Mouse (Mus musculus): ENCODE measurements at regions not wholly inside any gene's neighbourhood (a gene's known extent, or its start where the extent isn't known, plus 50 kb on each side); places are given as distances from the start of the nearest gene placed in this dataset.

DNA sequence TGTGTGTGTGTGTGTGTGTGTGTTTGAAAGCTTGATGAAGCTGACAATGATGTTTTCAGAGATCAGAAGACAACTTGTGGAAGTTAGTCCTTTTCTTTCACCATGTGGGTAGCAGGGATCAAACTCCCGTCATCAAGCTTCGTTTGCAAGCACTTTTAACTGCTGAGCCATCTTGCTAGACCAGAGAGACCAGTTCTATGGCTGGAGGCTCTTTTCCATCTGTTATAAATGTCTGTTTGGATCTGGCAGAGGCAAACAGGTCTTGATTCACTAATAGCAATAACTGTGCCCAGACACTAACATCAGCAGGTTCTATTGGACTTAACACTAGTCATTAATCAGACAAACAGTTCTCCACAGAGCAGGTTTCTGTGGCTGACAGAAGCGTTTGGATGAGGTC is 150.1 kb upstream of the Stmnd1 start:
- DNase-seq (ENCODE audit: low spot score in 2 of 2) = no peak

DNA sequence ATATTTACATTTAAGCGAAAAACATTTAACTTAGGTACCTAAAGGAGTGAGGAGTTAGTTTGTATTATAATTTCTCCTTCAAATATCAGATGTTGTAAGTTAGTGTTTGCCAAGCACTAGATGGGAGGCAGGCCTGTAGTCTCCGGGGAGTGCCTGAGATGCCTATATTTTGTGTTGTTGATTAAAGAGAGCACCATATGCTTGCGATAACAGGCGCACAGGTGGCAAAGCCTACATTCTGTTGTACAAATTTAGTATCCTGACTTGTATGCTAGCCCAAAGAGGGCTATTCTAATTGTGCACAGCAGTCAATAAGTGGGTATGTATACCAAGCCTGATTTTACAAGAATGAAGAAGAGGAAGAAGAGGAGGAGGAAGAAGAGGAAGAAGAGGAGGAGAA is 151.8 kb upstream of the Atxn1 start:
- no peak for DNase-seq (ENCODE audit: low spot score in 2 of 2)

DNA sequence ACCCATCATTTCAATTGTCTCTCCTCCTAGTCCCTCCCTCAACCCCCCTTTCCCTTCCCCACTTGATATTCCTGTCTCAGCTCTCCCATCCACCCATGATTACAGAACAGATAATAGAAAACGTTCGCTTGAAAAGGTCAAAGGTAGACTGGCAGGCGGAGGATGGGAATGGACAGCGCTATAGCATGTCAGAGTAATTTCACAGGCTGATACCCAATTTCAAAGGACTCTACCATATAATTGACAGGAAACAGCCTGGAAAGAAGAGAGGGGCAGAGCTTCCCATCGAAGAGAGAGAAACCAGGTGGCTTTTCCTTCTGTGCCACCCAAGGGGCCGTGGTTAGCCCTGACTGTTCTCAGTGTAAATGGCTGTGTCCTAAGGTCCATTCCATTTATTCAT is 140.2 kb upstream of the Atxn1 start:
- no peak for DNase-seq (ENCODE audit: low spot score in 2 of 2)

DNA sequence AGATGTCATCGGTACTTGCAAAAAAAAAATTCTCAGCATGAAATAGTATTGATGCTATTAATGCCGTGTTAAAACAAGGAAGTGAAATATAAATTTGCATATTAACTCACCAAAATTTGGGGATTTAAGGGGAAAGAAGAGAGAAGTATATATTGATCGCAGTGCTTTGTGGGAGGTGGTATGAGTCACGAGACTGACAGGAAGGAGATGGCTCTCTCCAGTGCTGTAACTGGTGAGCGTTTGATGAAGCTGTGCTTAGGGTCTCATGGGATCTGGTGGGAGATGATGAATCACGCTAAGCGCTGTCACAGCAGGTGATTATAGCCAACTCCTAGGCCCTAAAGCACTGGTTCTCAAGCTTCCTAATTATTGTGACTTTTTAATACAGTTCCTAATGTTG is 133.8 kb upstream of the Atxn1 start:
- no peak for DNase-seq (ENCODE audit: low spot score in 2 of 2)

DNA sequence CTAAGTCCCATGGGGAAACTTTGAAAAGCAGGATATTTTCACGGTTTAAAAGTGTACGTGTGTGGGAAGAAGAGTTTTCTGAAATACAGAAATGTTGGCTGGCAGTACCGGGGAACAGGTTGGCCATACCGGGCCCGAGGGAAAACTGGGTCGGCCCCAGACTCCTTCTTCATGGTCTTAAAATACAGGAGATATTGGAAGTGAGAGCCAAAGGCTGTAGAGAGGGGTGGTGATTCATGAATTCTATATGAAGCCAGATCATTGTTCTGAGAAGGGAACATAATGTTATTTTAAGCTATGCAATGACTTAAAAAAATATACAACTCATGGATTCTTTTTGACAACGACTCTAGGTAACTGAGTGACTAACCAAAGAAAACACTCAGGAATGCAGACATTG is 133.3 kb upstream of the Atxn1 start:
- no peak for DNase-seq (ENCODE audit: low spot score in 2 of 2)

DNA sequence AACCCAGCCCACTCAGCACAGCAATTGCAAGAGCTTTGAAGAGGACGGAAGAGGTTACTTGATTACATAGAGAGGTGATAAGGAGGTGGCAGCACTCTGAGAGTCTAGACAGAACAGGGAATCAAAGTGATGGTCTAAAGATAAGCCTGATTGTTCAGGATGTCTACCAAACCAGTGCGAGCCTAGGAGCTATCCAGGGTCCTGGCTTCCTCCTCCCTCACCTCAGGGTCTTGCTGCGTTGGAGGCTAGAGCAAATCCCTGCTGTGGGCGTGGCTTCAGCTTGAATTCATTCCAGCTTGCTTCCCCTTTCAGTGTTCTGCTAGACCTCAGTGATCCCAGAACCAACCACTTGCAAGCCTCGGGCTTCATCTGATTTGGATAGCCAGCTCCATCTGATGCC is 132.2 kb upstream of the Atxn1 start:
- no peak for DNase-seq (ENCODE audit: low spot score in 2 of 2)

DNA sequence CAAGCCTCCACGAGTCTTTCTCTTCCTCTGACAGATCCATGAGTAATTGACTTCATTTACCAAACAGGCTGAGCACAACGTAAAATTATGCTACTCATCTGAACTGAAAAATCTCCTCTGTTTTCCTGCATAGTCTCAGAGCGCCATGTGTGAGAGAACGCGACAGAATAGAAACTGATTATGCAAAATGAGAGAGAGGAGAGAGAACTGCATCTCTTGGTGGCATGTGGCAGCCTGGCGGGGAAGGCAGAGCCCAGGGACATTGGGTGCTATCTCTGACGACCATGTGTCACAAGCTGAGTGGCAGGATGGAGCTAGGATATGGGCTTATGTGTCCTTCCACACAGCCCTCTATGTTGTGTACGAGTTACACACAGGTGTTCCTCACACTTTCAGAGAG is 131.6 kb upstream of the Atxn1 start:
- no peak for DNase-seq (ENCODE audit: low spot score in 2 of 2)

DNA sequence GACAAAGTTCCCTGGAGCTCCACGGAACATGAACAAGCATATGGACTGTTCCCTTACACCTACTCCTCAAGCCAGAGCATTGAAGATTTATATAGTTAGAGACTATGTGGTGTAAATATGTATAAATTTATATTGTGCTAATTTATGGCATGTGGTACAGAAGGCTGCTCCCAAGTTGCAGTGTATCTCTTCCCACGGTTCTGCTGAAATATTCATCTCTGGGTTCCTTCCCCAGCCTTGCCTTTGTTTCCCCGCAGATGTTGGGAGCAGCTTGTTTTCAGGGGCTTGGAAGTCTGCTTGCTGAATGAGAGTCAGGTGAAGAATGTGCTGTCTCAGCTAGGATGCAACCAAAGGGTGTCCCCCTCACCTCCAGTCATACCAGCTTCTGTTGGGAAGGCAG is 128.0 kb upstream of the Atxn1 start:
- no peak for DNase-seq (ENCODE audit: low spot score in 2 of 2)

DNA sequence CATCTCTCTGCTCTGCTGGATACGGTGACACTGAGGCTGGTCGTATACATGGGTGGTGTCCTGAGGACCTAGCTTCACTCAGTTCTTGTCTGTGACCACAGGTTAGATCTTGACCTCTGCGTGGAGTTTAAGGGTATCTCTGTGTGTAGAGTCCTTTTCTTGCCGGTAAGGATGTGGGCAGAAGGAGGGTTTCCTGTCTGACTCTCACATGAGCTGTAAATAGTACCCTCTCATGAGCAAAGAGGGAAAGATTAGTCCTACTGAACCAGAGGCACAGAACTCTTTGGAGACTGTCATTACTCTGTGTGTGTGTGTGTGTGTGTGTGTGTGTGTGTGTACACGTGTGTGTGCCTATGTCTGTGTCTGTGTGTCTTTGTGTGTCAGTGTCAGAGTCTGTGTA is 126.3 kb upstream of the Atxn1 start:
- DNase-seq (ENCODE audit: low spot score in 2 of 2) = no peak

DNA sequence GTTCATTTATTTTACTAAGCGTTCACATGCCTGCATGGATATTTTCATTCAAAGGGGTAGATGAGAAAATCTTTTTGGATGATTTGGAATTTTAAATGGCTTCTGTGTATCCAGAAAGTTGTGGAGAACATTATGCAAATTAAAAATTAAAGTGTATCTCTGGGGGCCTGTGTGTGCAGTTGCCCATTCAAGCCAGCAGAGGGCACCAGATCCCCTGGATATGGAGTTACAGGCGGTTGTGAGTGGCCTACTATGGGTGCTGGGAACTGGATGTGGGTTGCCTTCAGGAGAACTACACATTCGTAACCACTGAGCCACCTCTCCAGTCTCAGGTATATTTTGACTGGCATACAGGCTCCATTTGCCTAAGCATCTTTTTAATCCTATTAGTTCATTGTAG is 123.4 kb upstream of the Atxn1 start:
- no peak for DNase-seq (ENCODE audit: low spot score in 2 of 2)

DNA sequence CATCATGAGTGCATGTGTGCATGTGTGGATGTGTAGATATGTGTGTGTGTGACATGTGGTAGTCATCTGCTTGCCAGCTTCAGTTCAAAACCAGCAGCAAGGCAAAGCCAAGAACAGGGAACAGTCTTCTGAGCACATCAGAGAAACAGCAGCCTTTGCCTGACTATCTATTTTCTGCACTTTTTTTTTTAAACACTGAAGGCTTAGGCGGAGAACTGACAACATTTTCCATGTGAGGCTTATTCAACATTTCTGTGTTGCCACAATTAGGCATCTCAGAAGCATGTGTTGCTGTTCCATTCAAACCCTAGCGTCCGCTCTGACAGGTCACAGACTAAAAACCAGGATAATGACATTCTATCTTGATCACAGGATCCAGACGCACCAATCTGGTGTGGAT is 122.9 kb upstream of the Atxn1 start:
- DNase-seq (ENCODE audit: low spot score in 2 of 2) = no peak

DNA sequence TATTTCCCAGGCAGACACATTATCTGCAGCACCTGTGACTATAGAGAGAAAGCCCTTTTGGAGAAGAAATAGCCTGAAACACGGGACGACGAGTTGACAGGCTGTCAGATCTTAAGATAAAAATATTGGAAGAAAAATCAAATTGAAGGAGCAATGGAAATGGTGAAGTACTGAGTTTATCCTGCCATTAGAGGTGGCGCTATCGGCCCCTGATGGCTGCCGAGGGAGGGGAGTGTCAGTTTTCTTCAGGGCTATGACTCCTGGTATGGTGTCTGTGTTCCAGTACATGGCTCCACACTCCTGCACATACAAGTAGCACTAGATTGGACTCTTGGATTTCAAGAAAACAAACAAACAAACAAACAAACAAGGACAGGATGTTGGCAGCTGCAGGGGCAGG is 112.1 kb upstream of the Atxn1 start:
- no peak for DNase-seq (ENCODE audit: low spot score in 2 of 2)

DNA sequence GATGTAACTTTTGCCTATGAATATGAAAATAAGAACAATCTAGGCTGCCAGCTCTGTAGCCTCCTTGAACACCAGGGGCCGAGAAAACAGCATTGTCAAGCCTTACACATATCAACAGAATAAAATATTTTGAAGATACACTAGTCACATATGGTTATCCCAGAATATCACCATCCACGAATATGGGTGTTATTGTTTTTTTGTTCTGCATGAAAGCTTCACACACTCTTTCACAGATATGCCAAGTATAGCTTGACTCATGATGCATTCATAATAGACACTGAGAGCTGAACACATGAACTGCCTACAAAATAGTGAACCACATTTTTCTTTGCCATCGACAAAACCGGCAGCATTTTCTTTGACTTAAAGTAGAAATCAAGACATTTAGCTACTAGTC is 106.9 kb upstream of the Atxn1 start:
- no peak for DNase-seq (ENCODE audit: low spot score in 2 of 2)

DNA sequence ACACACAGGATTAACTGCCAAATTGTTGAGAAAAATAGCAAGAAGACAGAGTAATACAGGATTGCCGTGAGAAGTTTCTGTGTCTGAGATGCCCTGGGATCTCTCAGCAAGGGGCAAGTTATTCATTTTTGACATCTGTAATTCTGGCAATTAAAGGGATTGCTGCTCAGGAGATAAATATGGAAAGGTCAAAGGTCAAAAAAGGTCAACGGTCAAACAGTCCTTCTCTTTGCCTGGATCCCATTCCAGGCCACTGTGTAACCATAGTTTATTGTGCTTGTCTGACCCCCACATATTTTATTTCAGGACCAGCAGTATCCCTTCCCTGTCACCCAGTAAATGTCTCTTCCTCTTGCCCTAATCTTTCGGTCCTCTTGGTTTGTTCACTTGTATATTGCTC is 104.8 kb upstream of the Atxn1 start:
- no peak for DNase-seq (ENCODE audit: low spot score in 2 of 2)

DNA sequence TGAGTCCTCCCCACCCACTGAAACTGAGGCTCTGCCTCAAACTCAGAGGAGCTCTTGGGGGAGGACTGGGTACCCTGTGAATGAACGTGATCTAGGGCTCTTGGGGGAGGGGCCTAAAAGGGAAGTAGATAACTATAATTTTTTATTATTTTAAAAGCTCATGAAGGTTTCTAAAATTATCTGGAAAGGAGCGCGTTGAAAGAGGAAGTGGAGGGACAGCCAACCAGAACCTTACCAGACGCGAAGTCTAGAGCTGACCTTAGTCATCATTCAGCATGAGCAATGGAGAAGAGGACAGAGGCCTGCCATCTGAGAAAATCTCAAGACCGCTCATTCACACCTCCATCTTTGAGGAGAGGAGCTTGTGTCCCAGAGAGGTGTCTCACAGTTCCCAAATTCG is 98.0 kb upstream of the Atxn1 start:
- DNase-seq (ENCODE audit: low spot score in 2 of 2) = no peak

DNA sequence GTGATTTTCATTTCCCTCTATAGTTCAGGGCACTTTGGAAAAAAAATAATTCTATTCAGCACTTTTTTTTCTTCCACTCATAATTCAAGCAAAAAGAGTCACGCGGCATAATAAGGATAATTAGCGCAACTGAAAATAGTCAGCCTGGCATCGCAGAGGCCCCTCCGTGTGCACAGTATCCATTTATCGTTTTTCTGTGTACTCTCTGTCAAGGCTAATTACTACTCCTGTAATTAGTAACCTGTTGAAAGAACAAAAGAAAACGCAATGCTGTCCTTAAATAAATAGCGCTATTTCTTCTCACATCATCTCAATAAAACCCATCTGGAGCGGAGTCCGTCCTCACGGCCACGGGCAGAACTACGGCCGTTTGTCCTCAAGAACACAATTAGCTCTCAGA is 95.1 kb upstream of the Atxn1 start:
- no peak for DNase-seq (ENCODE audit: low spot score in 2 of 2)

DNA sequence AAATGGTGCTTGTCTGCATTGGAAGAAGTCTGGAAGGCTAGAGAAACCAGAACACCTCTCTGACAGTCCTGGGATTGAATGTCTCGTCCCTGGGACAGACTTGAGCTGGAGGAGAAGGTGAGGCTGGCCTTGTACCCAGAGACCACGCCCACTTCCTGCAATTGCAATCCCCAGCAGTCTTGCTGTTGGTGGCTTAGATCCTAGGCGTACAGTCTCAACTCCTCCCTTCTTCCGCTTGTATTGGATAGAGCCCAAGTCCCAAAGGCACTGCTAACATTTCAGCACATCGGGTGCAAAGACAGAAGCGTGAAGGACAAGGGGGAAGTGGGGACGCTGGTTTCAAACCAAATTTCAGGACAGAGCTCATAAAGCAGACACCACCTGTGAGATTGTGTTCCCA is 94.1 kb upstream of the Atxn1 start:
- DNase-seq (ENCODE audit: low spot score in 2 of 2) = no peak

DNA sequence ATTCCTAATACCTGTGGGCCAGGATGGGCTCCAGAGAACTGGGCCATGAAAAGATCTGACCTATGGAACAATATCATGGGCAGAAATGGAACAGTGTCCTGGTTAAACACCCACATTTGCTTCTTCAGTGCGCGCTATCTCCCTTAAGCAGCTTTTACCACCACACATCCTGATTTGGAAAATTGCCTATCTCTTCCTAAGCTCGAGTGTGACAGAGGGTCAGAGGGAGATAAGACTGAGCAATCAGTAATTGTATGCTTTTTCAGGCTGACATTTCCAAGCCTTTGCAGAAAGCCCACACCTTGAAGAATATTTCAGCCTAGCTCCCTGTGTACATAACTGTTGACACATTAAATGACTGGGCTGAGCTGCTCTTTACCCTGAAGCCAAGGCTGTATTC is 93.5 kb upstream of the Atxn1 start:
- no peak for DNase-seq (ENCODE audit: low spot score in 2 of 2)

DNA sequence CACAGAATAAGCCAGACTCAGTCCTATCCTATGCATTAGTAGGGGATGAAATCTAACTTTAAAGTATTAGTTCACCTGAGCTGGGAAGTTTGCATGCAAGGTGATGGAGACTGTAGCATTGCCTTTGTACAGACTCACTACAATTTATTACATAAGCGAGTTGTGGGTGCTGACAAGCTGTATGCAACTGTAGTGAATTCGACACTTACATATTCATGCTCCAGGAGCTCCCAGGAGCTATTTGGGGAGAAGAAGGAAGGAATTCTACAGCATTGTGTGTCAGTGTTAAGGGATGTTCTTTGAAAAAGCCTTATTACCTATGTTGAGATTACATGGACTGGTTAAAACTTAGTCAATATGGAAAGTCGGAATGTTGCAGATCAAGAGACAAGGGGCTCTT is 90.6 kb upstream of the Atxn1 start:
- DNase-seq (ENCODE audit: low spot score in 2 of 2) = no peak

DNA sequence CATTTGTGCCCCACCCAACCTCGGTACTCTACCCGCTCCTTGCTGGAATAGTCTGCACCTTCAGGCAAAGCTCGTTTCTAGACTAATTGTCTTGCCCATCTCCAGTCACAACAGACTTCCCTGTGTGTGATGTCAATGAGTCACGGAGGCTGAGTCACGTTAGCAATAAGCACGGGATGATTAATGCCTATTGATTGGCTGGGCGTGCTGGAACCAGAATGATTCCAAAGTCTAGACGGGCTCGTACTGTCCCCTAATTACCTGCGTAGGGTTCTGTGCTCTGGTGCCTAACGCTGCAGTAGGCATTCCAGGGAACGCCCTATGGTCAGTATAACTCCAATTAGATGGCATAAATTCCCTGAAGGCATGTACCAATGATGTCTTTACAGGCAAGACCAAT is 78.8 kb upstream of the Atxn1 start:
- DNase-seq (ENCODE audit: low spot score in 2 of 2) = no peak

DNA sequence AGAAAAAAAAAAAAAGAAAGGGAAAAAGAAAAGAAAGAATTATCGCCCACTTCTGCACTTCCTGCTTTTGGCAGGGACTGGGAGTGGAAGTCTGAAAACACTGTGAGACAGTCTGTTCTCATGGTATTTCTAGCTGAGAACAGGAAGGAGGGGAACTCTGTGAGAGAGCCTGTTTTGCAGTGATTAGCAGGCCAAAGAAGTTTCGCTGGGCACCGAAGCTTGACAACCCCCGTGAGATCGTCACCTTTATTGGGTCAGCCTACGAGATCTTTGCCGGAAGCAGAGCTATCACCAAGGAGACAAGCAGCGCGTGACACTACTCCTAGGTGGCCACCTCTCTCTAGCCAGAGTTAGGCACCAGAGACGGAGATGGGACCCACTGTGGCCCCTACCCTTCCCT is 78.2 kb upstream of the Atxn1 start:
- no peak for DNase-seq (ENCODE audit: low spot score in 2 of 2)

DNA sequence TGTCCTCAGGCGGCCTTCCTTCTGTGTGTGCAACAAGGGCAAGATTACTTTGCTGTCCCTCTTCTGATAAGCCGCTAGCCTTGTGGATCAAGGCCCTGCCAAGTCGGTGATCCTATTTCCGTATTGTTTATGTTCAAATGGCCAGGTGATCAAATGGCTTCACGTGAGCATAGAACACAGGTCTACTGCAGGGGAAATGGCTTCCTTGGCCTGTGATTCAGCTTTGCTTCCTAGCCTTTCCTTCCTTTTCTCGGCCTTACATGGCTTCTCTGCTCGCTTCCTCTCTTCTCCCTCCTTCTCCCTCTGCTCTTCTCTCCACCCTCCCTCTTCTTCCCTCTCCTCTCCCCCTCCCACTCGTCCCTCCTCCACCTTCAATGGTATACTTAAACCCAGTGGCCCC is 77.4 kb upstream of the Atxn1 start:
- DNase-seq (ENCODE audit: low spot score in 2 of 2) = no peak

DNA sequence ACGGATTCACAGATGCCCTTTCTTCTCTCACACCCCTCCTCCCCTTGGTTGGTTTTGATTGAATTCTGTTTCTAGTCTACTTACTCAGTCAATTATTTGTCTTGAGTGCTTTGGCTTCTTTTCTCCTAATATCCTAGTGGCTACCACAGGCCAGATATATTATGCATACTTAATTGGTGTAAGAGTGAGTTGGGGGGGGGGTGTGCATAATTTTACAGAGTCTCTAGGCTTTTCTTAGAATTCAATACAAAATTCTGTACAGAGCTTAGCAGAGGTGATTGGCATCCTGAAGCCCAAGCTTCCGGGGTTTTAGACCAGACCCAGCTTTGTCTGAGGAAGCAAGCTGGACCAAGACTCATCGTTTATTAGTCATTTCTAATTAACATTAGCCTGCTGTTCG is 76.7 kb upstream of the Atxn1 start:
- DNase-seq (ENCODE audit: low spot score in 2 of 2) = no peak

DNA sequence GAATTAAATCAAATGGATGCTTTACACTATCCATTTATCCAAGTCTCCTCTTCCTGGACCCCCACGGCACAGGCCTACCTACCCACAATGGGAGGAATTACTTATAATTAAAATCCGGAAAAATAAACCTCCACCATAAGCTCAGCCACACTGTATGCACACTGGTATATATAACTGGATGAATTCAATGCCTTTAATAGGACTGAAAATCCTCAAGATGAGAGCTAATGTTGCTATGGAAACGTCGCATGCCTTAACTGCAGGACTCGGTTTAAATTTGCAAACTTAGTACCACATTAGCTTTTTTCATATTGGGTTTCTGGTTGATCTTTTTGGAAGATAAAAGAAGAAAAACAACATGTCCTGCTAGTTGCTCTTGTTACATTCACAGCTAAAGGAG is 75.3 kb upstream of the Atxn1 start:
- DNase-seq (ENCODE audit: low spot score in 2 of 2) = no peak
